Mouse (Mus musculus): Measurements from ENCODE around the gene Pbrm1.

GRCm38 (mm10) chr14:31016063-31016462, 2.9 kb upstream of the Pbrm1 start:
- TF ChIP-seq CTCF (IDR thresholded peaks at IDR 0.05; ENCODE audit: extremely low read depth, insufficient read depth, low read length) (no peak), POLR2A (IDR thresholded peaks at IDR 0.05; ENCODE audit: extremely low read depth, insufficient read depth, low read length) (no peak)
